Mouse (Mus musculus) lung, adult 2 months (tissue): ENCODE data around the gene Mapk12.

ENCODE experiments used
- CTCF ChIP-seq: fragments of 200-500 bp; IDR thresholded peaks from 2 replicates; pipeline ENCODE4 v1.5.1; 2011; ENCODE audit warnings: mild to moderate bottlenecking, low read length, control low read depth; ENCODE audit not compliant: insufficient read depth
- POLR2A ChIP-seq: fragments of 200-500 bp; IDR thresholded peaks from 2 replicates; pipeline ENCODE4 v1.6.1; 2011; ENCODE audit warnings: low read depth, mild to moderate bottlenecking, control low read depth, low read length, borderline replicate concordance; ENCODE audit errors: extremely low read depth

DNA sequence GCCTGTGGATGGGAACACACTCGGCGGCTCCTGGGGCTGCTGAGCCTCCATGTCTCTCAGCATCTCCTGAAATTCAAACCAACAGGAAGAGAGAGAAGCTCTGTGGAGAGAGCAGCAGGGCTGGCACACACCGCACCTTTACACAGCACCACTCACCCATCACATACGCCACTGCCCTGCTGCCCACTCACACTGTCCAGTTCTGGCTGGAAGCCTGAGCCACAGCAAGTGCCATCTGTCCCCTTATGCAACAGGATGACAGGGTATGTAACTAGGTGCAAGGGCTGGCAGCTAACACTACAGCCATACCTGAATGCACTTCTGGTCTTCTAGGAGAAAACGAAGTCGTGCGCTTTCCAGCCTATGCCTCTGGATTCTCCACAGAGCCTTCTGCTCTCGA is 36.1 kb downstream of the Mapk12 start:
- no peak for TF ChIP-seq POLR2A
- no peak for TF ChIP-seq CTCF
